Mouse (Mus musculus): ENCODE measurements around the gene Arl2bp. TPM values are rescaled to one million over a fixed set of nuclear protein-coding genes. Genes with fewer than 3 reads are reported as not detected.

Arl2bp gene
- total RNA-seq, 2 experiments from 2014 or later: 60.1 to 66.1 TPM

Other genes with a start within 250 kb of the Arl2bp start
- gene Nlrc5, start 232.2 kb upstream of the Arl2bp start, total RNA-seq (2021): 1 to 10 TPM; 2.8 TPM
- 10 to 100 TPM; 12.6 to 16.6 TPM for gene Cpne2, start 133.6 kb upstream of the Arl2bp start, total RNA-seq (2021)
- gene Rspry1, start 64.7 kb upstream of the Arl2bp start, total RNA-seq (2021): 10 to 100 TPM; 20.2 to 23.8 TPM
- 10 to 100 TPM; 32.2 to 40.6 TPM for gene Fam192a, start 64.6 kb upstream of the Arl2bp start, total RNA-seq (2021)
- 1 to 10 TPM; 2.0 to 3.9 TPM for gene Pllp, start 29.7 kb downstream of the Arl2bp start, total RNA-seq (2021)
- 1 to 10 TPM in 1 of 2 experiments, under 1 TPM in 1; 0.60 to 1.0 TPM for gene Ccl22, start 79.0 kb downstream of the Arl2bp start, total RNA-seq (2021)
- 10 to 100 TPM; 10.4 to 13.3 TPM for gene Cx3cl1, start 105.4 kb downstream of the Arl2bp start, total RNA-seq (2021)
- under 1 TPM in 1 of 2 experiments, not detected in 1; 0.96 TPM for gene Ccl17, start 143.9 kb downstream of the Arl2bp start, total RNA-seq (2021)
- 100 to 1,000 TPM; 270 to 345 TPM for gene Coq9, start 171.7 kb downstream of the Arl2bp start, total RNA-seq (2021)
- 100 to 1,000 TPM; 101 to 127 TPM for gene Ciapin1, start 171.8 kb downstream of the Arl2bp start, total RNA-seq (2021)
- gene Polr2c, start 190.8 kb downstream of the Arl2bp start, total RNA-seq (2021): 10 to 100 TPM; 56.7 to 64.3 TPM
- 10 to 100 TPM; 26.3 to 26.7 TPM for gene Dok4, start 209.7 kb downstream of the Arl2bp start, total RNA-seq (2021)

All from adrenal gland, postnatal 10 days (tissue).